ENCODE assay signal across 15 mouse cellular contexts in genomic region chr7:118079097-118079496, GRCm38 (mm10). TPM values are rescaled to one million over a fixed set of nuclear protein-coding genes. Genes with fewer than 3 reads are reported as not detected.
DNase-seq lines count a peak whose midpoint lies in the region; ATAC-seq and TF ChIP-seq lines count a peak whose summit lies in the region.
"Had no signal": no experiment of that assay in that cellular context is flagged by ENCODE, and none has a peak within 500 bp of the region (broad histone marks: within the 10 kb centered on the region; RNA-seq: fewer than 3 reads in every experiment).

No protein-coding gene starts in this region.

- peak; percentile 36; the same call in 1 of the 2 replicates for TF ChIP-seq CTCF in intestine, postnatal 0 days (IDR thresholded peaks at IDR 0.05; ENCODE audit: low read depth)
- no peak for TF ChIP-seq CTCF in thymus, adult 2 months (IDR thresholded peaks at IDR 0.05; ENCODE audit: borderline replicate concordance, control insufficient read depth, extremely low read depth, insufficient read depth, low read length, poor library complexity)

- 87% methylated on average over 5 of the region's 5 CpGs for WGBS in intestine, postnatal 0 days
- 82% methylated on average over 5 of the region's 5 CpGs for WGBS in intestine, embryonic 16.5 days
- WGBS in thymus, adult 2 months: 95% methylated on average over 5 of the region's 5 CpGs

- H3K36me3 ChIP-seq in intestine, postnatal 0 days (ENCODE audit: control insufficient read depth, insufficient read depth): no peaks in the 10 kb centered on the region
- H3K36me3 ChIP-seq in intestine, embryonic 16.5 days (ENCODE audit: control insufficient read depth, insufficient read depth, low read length): no peaks in the 10 kb centered on the region
- H3K36me3 ChIP-seq in thymus, adult 2 months (ENCODE audit: control insufficient read depth, insufficient read depth, low read length): no peaks in the 10 kb centered on the region
- H3K36me3 ChIP-seq: G1E; midbrain, embryonic 13.5 days; neural tube, embryonic 13.5 days had no signal

- H3K4me3 ChIP-seq in intestine, postnatal 0 days (ENCODE audit: low read depth, low read length): no peak overlapping the region
- no peak overlapping the region for H3K4me3 ChIP-seq in intestine, embryonic 16.5 days (ENCODE audit: low read length)
- H3K4me3 ChIP-seq in thymus, adult 2 months (ENCODE audit: control insufficient read depth, insufficient read depth, low read length): no peak overlapping the region
- H3K4me3 ChIP-seq: midbrain, embryonic 13.5 days; neural tube, embryonic 13.5 days had no signal

- H3K27ac ChIP-seq in intestine, postnatal 0 days (ENCODE audit: low read depth, low read length): no peak overlapping the region
- H3K27ac ChIP-seq in intestine, embryonic 16.5 days (ENCODE audit: low read length): no peak overlapping the region
- no peak overlapping the region for H3K27ac ChIP-seq in thymus, adult 2 months (ENCODE audit: control insufficient read depth, insufficient read depth, low read length)
- H3K27ac ChIP-seq: midbrain, embryonic 13.5 days; neural tube, embryonic 13.5 days had no signal

- ATAC-seq in intestine, postnatal 0 days: no peak
- no peak for ATAC-seq in intestine, embryonic 16.5 days
- ATAC-seq in megakaryocyte progenitor cell, adult 5-6 weeks (replicated peaks; ENCODE audit: poor library complexity): peak; percentile 55; the same call in 1 of the 2 replicates
- ATAC-seq: forebrain, embryonic 14.5 days; midbrain, embryonic 13.5 days had no signal

- no peaks in the 10 kb centered on the region for H3K27me3 ChIP-seq in intestine, postnatal 0 days (replicated peaks; ENCODE audit: control insufficient read depth, insufficient read depth, low read length)
- H3K27me3 ChIP-seq in intestine, embryonic 16.5 days (replicated peaks; ENCODE audit: control insufficient read depth, insufficient read depth, low read length): no peaks in the 10 kb centered on the region
- H3K27me3 ChIP-seq in thymus, adult 2 months (ENCODE audit: control insufficient read depth, insufficient read depth, low read length): no peaks in the 10 kb centered on the region
- H3K27me3 ChIP-seq: midbrain, embryonic 13.5 days; neural tube, embryonic 13.5 days had no signal

- H3K4me2 ChIP-seq in intestine, postnatal 0 days (replicated peaks; ENCODE audit: low read depth): no peak overlapping the region
- no peak overlapping the region for H3K4me2 ChIP-seq in intestine, embryonic 16.5 days (ENCODE audit: low read depth, low read length)
- H3K4me2 ChIP-seq: midbrain, embryonic 13.5 days; neural tube, embryonic 13.5 days had no signal

- no peaks in the 10 kb centered on the region for H3K9me3 ChIP-seq in intestine, postnatal 0 days (ENCODE audit: control insufficient read depth)
- no peaks in the 10 kb centered on the region for H3K9me3 ChIP-seq in intestine, embryonic 16.5 days (ENCODE audit: control insufficient read depth, low read length)
- H3K9me3 ChIP-seq: G1E; midbrain, embryonic 13.5 days; neural tube, embryonic 13.5 days had no signal

- DNase-seq in thymus, adult 2 months: peak; percentile 14
- DNase-seq in thymus, postnatal 10 days (ENCODE audit: low spot score in 2 of 2): no peak
- DNase-seq in R1 (ENCODE audit: low read depth, low spot score): peak; percentile 68
- no peak for DNase-seq in cerebellum, adult 8-10 months
- no peak for DNase-seq in frontal cortex, postnatal 25 days (ENCODE audit: low spot score in 2 of 2)
- DNase-seq: cerebellum, postnatal 25 days; kidney, postnatal 25 days; layer of hippocampus, postnatal 36 days had no signal

- H3K9ac ChIP-seq in intestine, postnatal 0 days (ENCODE audit: low read depth, low read length): no peak overlapping the region
- H3K9ac ChIP-seq in intestine, embryonic 16.5 days (ENCODE audit: low read depth, low read length): no peak overlapping the region
- H3K9ac ChIP-seq: midbrain, embryonic 13.5 days; neural tube, embryonic 13.5 days had no signal

- H3K4me1 ChIP-seq in intestine, postnatal 0 days (replicated peaks; ENCODE audit: control insufficient read depth, insufficient read depth, low read length): no peaks in the 10 kb centered on the region
- no peaks in the 10 kb centered on the region for H3K4me1 ChIP-seq in intestine, embryonic 16.5 days (ENCODE audit: control insufficient read depth, insufficient read depth, low read length)
- peaks cover 11% of the 10 kb centered on the region for H3K4me1 ChIP-seq in thymus, adult 2 months (replicated peaks; ENCODE audit: control insufficient read depth, insufficient read depth, low read length)
- H3K4me1 ChIP-seq: midbrain, embryonic 13.5 days; neural tube, embryonic 13.5 days had no signal

- TF ChIP-seq POLR2A in thymus, adult 2 months (IDR thresholded peaks at IDR 0.05; ENCODE audit: control insufficient read depth, extremely low read depth, insufficient read depth, low read length, poor library complexity): no peak

RNA-seq across cellular contexts. Expression of gene Rps15a, which starts 36.9 kb away (rescaled TPM):
- 433 and 466 TPM in 2 replicates for polyA plus RNA-seq in intestine, postnatal 0 days (2015; fragmentation: Nextera tagmentation; extraction: Ambion mirVana)
- 594 and 625 TPM in 2 replicates for polyA plus RNA-seq in intestine, embryonic 16.5 days (2015; fragmentation: Nextera tagmentation; extraction: Ambion mirVana)
- polyA plus RNA-seq in thymus, adult 2 months (2012; rRNA removed): 1,244 and 1,382 TPM in 2 replicates
- total RNA-seq in megakaryocyte progenitor cell, adult 5-6 weeks (2015): 2,608 and 2,622 TPM in 2 replicates
- 871 and 1,175 TPM in 2 replicates for total RNA-seq in megakaryocyte progenitor cell, adult 5-6 weeks (2017)

RNA-seq across cellular contexts. Expression of gene Arl6ip1, which starts 50.4 kb away (rescaled TPM):
- polyA plus RNA-seq in intestine, postnatal 0 days (2015; fragmentation: Nextera tagmentation; extraction: Ambion mirVana): 587 and 610 TPM in 2 replicates
- 488 and 495 TPM in 2 replicates for polyA plus RNA-seq in intestine, embryonic 16.5 days (2015; fragmentation: Nextera tagmentation; extraction: Ambion mirVana)
- 216 and 232 TPM in 2 replicates for polyA plus RNA-seq in thymus, adult 2 months (2012; rRNA removed)
- 231 and 246 TPM in 2 replicates for total RNA-seq in megakaryocyte progenitor cell, adult 5-6 weeks (2015)
- 214 and 220 TPM in 2 replicates for total RNA-seq in megakaryocyte progenitor cell, adult 5-6 weeks (2017)

Comparison
In these comparisons a context has a peak if more than half of its experiments do, and no peak if none do; other contexts are left out.
1. DNase-seq: peak in thymus, adult 2 months (single experiment) and R1 (single experiment); none in thymus, postnatal 10 days (0 of 2), cerebellum, adult 8-10 months (single experiment) and frontal cortex, postnatal 25 days (0 of 2).